Comparison of ENCODE assay signal across 8 mouse cellular contexts in genomic region chr9:21241343-21241742, GRCm38 (mm10). TPM values are rescaled to one million over a fixed set of nuclear protein-coding genes. Genes with fewer than 3 reads are reported as not detected.
A peak's percentile ranks its signal among the peaks of the same experiment; 100 is the strongest.
DNase-seq lines count a peak whose midpoint lies in the region; ATAC-seq and TF ChIP-seq lines count a peak whose summit lies in the region.

No protein-coding gene starts in this region.

- peak; percentile 87 for DNase-seq in midbrain, embryonic 10.5 days (ENCODE audit: low spot score)
- DNase-seq in adrenal gland, postnatal 25 days, result peak; percentile 75
- DNase-seq in embryonic facial prominence, embryonic 14.5 days (ENCODE audit: low spot score), result peak; percentile 91
- DNase-seq in hindbrain, postnatal 0 days (ENCODE audit: low spot score), result peak; percentile 94
- DNase-seq in liver, embryonic 11.5 days (ENCODE audit: low spot score), result peak; percentile 81
- DNase-seq in right cerebral cortex, adult 18-20 months, result peak; percentile 80
- peak; percentile 73 for DNase-seq in urinary bladder, postnatal 25 days (ENCODE audit: low spot score)

- TF ChIP-seq CTCF in hindbrain, postnatal 0 days (IDR thresholded peaks at IDR 0.05; ENCODE audit: low read depth), result peak; percentile 99

- H3K4me1 ChIP-seq in midbrain, embryonic 10.5 days, result peaks cover 43% of the 10 kb centered on the region
- H3K4me1 ChIP-seq in midbrain, embryonic 13.5 days (replicated peaks), result peaks cover 34% of the 10 kb centered on the region
- peaks cover 20% of the 10 kb centered on the region for H3K4me1 ChIP-seq in embryonic facial prominence, embryonic 14.5 days (ENCODE audit: control insufficient read depth, insufficient read depth, low read length)
- H3K4me1 ChIP-seq in hindbrain, postnatal 0 days (ENCODE audit: insufficient read depth, low read length), result peaks cover 8% of the 10 kb centered on the region; the same call in 1 of the 2 replicates
- H3K4me1 ChIP-seq in liver, embryonic 11.5 days (replicated peaks; ENCODE audit: control insufficient read depth, insufficient read depth, low read length), result peaks cover 21% of the 10 kb centered on the region

- H3K9ac ChIP-seq in midbrain, embryonic 13.5 days (replicated peaks), result no peak overlapping the region
- no peak overlapping the region for H3K9ac ChIP-seq in embryonic facial prominence, embryonic 14.5 days (ENCODE audit: low read depth, low read length)
- H3K9ac ChIP-seq in hindbrain, postnatal 0 days (replicated peaks; ENCODE audit: low read length), result no peak overlapping the region
- H3K9ac ChIP-seq in liver, embryonic 11.5 days (ENCODE audit: low read depth, low read length), result no peak overlapping the region

- peaks cover 7% of the 10 kb centered on the region; the same call in 1 of the 2 replicates for H3K36me3 ChIP-seq in midbrain, embryonic 10.5 days
- H3K36me3 ChIP-seq in midbrain, embryonic 13.5 days, result no peaks in the 10 kb centered on the region
- peaks cover 6% of the 10 kb centered on the region for H3K36me3 ChIP-seq in embryonic facial prominence, embryonic 14.5 days (ENCODE audit: control insufficient read depth, insufficient read depth, low read length)
- no peaks in the 10 kb centered on the region for H3K36me3 ChIP-seq in hindbrain, postnatal 0 days (ENCODE audit: insufficient read depth, low read length)
- peaks cover 4% of the 10 kb centered on the region; the same call in 1 of the 2 replicates for H3K36me3 ChIP-seq in liver, embryonic 11.5 days (ENCODE audit: control insufficient read depth, insufficient read depth, low read length)

- no peak for ATAC-seq in midbrain, embryonic 13.5 days
- ATAC-seq in embryonic facial prominence, embryonic 14.5 days (ENCODE audit: low read depth), result no peak
- no peak for ATAC-seq in hindbrain, postnatal 0 days
- no peak for ATAC-seq in liver, embryonic 11.5 days (replicated peaks; ENCODE audit: low FRiP score)

- peak overlapping the region; percentile 29; the same call in 1 of the 2 replicates for H3K4me3 ChIP-seq in midbrain, embryonic 10.5 days
- H3K4me3 ChIP-seq in midbrain, embryonic 13.5 days (replicated peaks), result no peak overlapping the region
- no peak overlapping the region for H3K4me3 ChIP-seq in embryonic facial prominence, embryonic 14.5 days (ENCODE audit: low read depth, low read length)
- no peak overlapping the region for H3K4me3 ChIP-seq in hindbrain, postnatal 0 days (ENCODE audit: low read length)
- no peak overlapping the region for H3K4me3 ChIP-seq in liver, embryonic 11.5 days (ENCODE audit: low read depth, low read length)

- no peak overlapping the region for H3K4me2 ChIP-seq in midbrain, embryonic 13.5 days (replicated peaks)
- no peak overlapping the region for H3K4me2 ChIP-seq in embryonic facial prominence, embryonic 14.5 days (ENCODE audit: low read depth, low read length)
- no peak overlapping the region for H3K4me2 ChIP-seq in hindbrain, postnatal 0 days (ENCODE audit: low read depth, low read length)
- H3K4me2 ChIP-seq in liver, embryonic 11.5 days, result no peak overlapping the region

- WGBS in midbrain, embryonic 10.5 days, result 5% methylated on average over 11 of the region's 11 CpGs
- 4% methylated on average over 11 of the region's 11 CpGs for WGBS in midbrain, embryonic 13.5 days
- WGBS in embryonic facial prominence, embryonic 14.5 days, result 2% methylated on average over 11 of the region's 11 CpGs
- 7% methylated on average over 11 of the region's 11 CpGs for WGBS in hindbrain, postnatal 0 days
- 8% methylated on average over 11 of the region's 11 CpGs for WGBS in liver, embryonic 11.5 days

- H3K27ac ChIP-seq in midbrain, embryonic 10.5 days (replicated peaks), result no peak overlapping the region
- H3K27ac ChIP-seq in midbrain, embryonic 13.5 days, result no peak overlapping the region
- no peak overlapping the region for H3K27ac ChIP-seq in embryonic facial prominence, embryonic 14.5 days (replicated peaks; ENCODE audit: low read depth, low read length)
- no peak overlapping the region for H3K27ac ChIP-seq in hindbrain, postnatal 0 days
- no peak overlapping the region for H3K27ac ChIP-seq in liver, embryonic 11.5 days (ENCODE audit: low read depth, low read length)

- H3K27me3 ChIP-seq in midbrain, embryonic 10.5 days (ENCODE audit: low read depth, poor library complexity, severe bottlenecking), result peaks cover 68% of the 10 kb centered on the region
- peaks cover 57% of the 10 kb centered on the region for H3K27me3 ChIP-seq in midbrain, embryonic 13.5 days
- peaks cover 48% of the 10 kb centered on the region for H3K27me3 ChIP-seq in embryonic facial prominence, embryonic 14.5 days (replicated peaks; ENCODE audit: control insufficient read depth, insufficient read depth, low read length)
- peaks cover 23% of the 10 kb centered on the region for H3K27me3 ChIP-seq in hindbrain, postnatal 0 days (ENCODE audit: insufficient read depth, low read length)
- peaks cover 43% of the 10 kb centered on the region for H3K27me3 ChIP-seq in liver, embryonic 11.5 days (replicated peaks; ENCODE audit: control insufficient read depth, insufficient read depth, low read length)

- H3K9me3 ChIP-seq in midbrain, embryonic 10.5 days (replicated peaks), result peaks cover 8% of the 10 kb centered on the region; the same call in 1 of the 2 replicates
- no peaks in the 10 kb centered on the region for H3K9me3 ChIP-seq in midbrain, embryonic 13.5 days
- H3K9me3 ChIP-seq in embryonic facial prominence, embryonic 14.5 days (ENCODE audit: control insufficient read depth, low read length), result 0 out of 2 replicates have a peak, but pooled peaks cover 4% of the 10 kb centered on the region
- H3K9me3 ChIP-seq in hindbrain, postnatal 0 days (ENCODE audit: low read length), result no peaks in the 10 kb centered on the region
- H3K9me3 ChIP-seq in liver, embryonic 11.5 days (ENCODE audit: control insufficient read depth, low read length), result no peaks in the 10 kb centered on the region

RNA-seq across cellular contexts. Expression of gene Keap1, which starts 2.2 kb away (rescaled TPM):
- 47.1 and 50.8 TPM in 2 replicates for polyA plus RNA-seq in midbrain, embryonic 10.5 days (2016; fragmentation: Nextera tagmentation; extraction: Ambion mirVana)
- 58.6 and 61.9 TPM in 2 replicates for polyA plus RNA-seq in midbrain, embryonic 13.5 days (2015; fragmentation: Nextera tagmentation; extraction: Ambion mirVana)
- 50.8 and 51.5 TPM in 2 replicates for total RNA-seq in adrenal gland, postnatal 25 days (2021)
- polyA plus RNA-seq in embryonic facial prominence, embryonic 14.5 days (2014; fragmentation: Nextera tagmentation; extraction: Ambion mirVana), result 43.0 and 49.6 TPM in 2 replicates
- 74.9 and 98.9 TPM in 2 replicates for total RNA-seq in hindbrain, postnatal 0 days (2014; rRNA removed)
- 59.4 and 60.9 TPM in 2 replicates for polyA plus RNA-seq in hindbrain, postnatal 0 days (2015; fragmentation: Nextera tagmentation; extraction: Ambion mirVana)
- 43.8 and 45.1 TPM in 2 replicates for polyA plus RNA-seq in liver, embryonic 11.5 days (2014; fragmentation: Nextera tagmentation; extraction: Ambion mirVana)

RNA-seq across cellular contexts. Expression of gene S1pr5, which starts 6.9 kb away (rescaled TPM):
- polyA plus RNA-seq in midbrain, embryonic 10.5 days (2016; fragmentation: Nextera tagmentation; extraction: Ambion mirVana), result 0.10 and 0.11 TPM in 2 replicates
- polyA plus RNA-seq in midbrain, embryonic 13.5 days (2015; fragmentation: Nextera tagmentation; extraction: Ambion mirVana), result 1.1 and 1.6 TPM in 2 replicates
- 0.88 and 1.3 TPM in 2 replicates for total RNA-seq in adrenal gland, postnatal 25 days (2021)
- polyA plus RNA-seq in embryonic facial prominence, embryonic 14.5 days (2014; fragmentation: Nextera tagmentation; extraction: Ambion mirVana), result 0.96 and 1.3 TPM in 2 replicates
- total RNA-seq in hindbrain, postnatal 0 days (2014; rRNA removed), result 4.9 and 8.2 TPM in 2 replicates
- 2.9 and 3.1 TPM in 2 replicates for polyA plus RNA-seq in hindbrain, postnatal 0 days (2015; fragmentation: Nextera tagmentation; extraction: Ambion mirVana)
- polyA plus RNA-seq in liver, embryonic 11.5 days (2014; fragmentation: Nextera tagmentation; extraction: Ambion mirVana), result not detected in 2 replicates

RNA-seq across cellular contexts. Expression of gene Atg4d, which starts 23.8 kb away (rescaled TPM):
- polyA plus RNA-seq in midbrain, embryonic 10.5 days (2016; fragmentation: Nextera tagmentation; extraction: Ambion mirVana), result 48.6 and 49.9 TPM in 2 replicates
- 55.3 and 57.8 TPM in 2 replicates for polyA plus RNA-seq in midbrain, embryonic 13.5 days (2015; fragmentation: Nextera tagmentation; extraction: Ambion mirVana)
- total RNA-seq in adrenal gland, postnatal 25 days (2021), result 37.5 and 42.2 TPM in 2 replicates
- polyA plus RNA-seq in embryonic facial prominence, embryonic 14.5 days (2014; fragmentation: Nextera tagmentation; extraction: Ambion mirVana), result 26.3 and 35.5 TPM in 2 replicates
- 24.8 and 38.6 TPM in 2 replicates for total RNA-seq in hindbrain, postnatal 0 days (2014; rRNA removed)
- 32.1 and 35.5 TPM in 2 replicates for polyA plus RNA-seq in hindbrain, postnatal 0 days (2015; fragmentation: Nextera tagmentation; extraction: Ambion mirVana)
- 57.0 and 61.1 TPM in 2 replicates for polyA plus RNA-seq in liver, embryonic 11.5 days (2014; fragmentation: Nextera tagmentation; extraction: Ambion mirVana)

RNA-seq across cellular contexts. Expression of gene Kri1, which starts 46.4 kb away (rescaled TPM):
- 16.2 and 21.0 TPM in 2 replicates for polyA plus RNA-seq in midbrain, embryonic 10.5 days (2016; fragmentation: Nextera tagmentation; extraction: Ambion mirVana)
- 20.3 and 21.6 TPM in 2 replicates for polyA plus RNA-seq in midbrain, embryonic 13.5 days (2015; fragmentation: Nextera tagmentation; extraction: Ambion mirVana)
- total RNA-seq in adrenal gland, postnatal 25 days (2021), result 34.7 and 48.1 TPM in 2 replicates
- polyA plus RNA-seq in embryonic facial prominence, embryonic 14.5 days (2014; fragmentation: Nextera tagmentation; extraction: Ambion mirVana), result 11.0 and 14.4 TPM in 2 replicates
- total RNA-seq in hindbrain, postnatal 0 days (2014; rRNA removed), result 14.8 and 15.3 TPM in 2 replicates
- 10.9 and 11.8 TPM in 2 replicates for polyA plus RNA-seq in hindbrain, postnatal 0 days (2015; fragmentation: Nextera tagmentation; extraction: Ambion mirVana)
- 19.3 and 24.2 TPM in 2 replicates for polyA plus RNA-seq in liver, embryonic 11.5 days (2014; fragmentation: Nextera tagmentation; extraction: Ambion mirVana)

RNA-seq across cellular contexts. Expression of gene Cdkn2d, which starts 49.9 kb away (rescaled TPM):
- 51.4 and 61.3 TPM in 2 replicates for polyA plus RNA-seq in midbrain, embryonic 10.5 days (2016; fragmentation: Nextera tagmentation; extraction: Ambion mirVana)
- 79.6 and 81.3 TPM in 2 replicates for polyA plus RNA-seq in midbrain, embryonic 13.5 days (2015; fragmentation: Nextera tagmentation; extraction: Ambion mirVana)
- total RNA-seq in adrenal gland, postnatal 25 days (2021), result 13.5 and 19.9 TPM in 2 replicates
- 57.2 and 57.7 TPM in 2 replicates for polyA plus RNA-seq in embryonic facial prominence, embryonic 14.5 days (2014; fragmentation: Nextera tagmentation; extraction: Ambion mirVana)
- total RNA-seq in hindbrain, postnatal 0 days (2014; rRNA removed), result 115 and 123 TPM in 2 replicates
- polyA plus RNA-seq in hindbrain, postnatal 0 days (2015; fragmentation: Nextera tagmentation; extraction: Ambion mirVana), result 134 and 142 TPM in 2 replicates
- polyA plus RNA-seq in liver, embryonic 11.5 days (2014; fragmentation: Nextera tagmentation; extraction: Ambion mirVana), result 48.0 and 48.2 TPM in 2 replicates
